Mouse (Mus musculus) megakaryocyte, embryonic 14.5 days (primary cell): ENCODE measurements around the gene Hnrnph2.

Experiments
- FLI1 ChIP-seq: IDR thresholded peaks from 2 replicates; pipeline ENCODE4 v1.6.1; 2012; ENCODE audit warnings: low read length, inconsistent platforms, mixed read lengths
- GATA1 ChIP-seq: IDR thresholded peaks from 3 replicates; pipeline ENCODE4 v1.6.1; 2012; ENCODE audit warnings: mixed read lengths, low read length, inconsistent platforms, borderline replicate concordance

DNA sequence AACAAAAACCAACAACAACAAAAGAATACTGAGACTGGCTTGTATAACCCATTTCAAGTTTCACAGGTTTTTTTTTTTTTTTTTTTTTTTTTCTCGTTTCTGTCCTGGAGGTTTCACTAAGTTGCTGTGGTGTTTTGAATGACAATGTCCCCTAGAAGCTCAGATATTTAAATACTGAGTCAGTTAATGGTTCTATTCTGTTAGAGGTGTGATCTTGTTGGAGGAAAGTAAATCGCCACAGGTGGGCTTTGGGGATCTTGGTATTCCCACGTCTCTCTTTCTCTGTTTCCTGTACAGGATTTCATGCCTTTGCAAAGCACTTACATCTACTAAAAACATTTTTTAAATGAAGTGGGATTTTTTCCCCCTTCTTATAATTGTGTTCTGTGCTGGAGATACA, 34.1 kb downstream of the Hnrnph2 start:
- no peak for TF ChIP-seq GATA1
- TF ChIP-seq FLI1: no peak
